Mouse (Mus musculus): Measurements from ENCODE around the gene Ggt1.

DNA sequence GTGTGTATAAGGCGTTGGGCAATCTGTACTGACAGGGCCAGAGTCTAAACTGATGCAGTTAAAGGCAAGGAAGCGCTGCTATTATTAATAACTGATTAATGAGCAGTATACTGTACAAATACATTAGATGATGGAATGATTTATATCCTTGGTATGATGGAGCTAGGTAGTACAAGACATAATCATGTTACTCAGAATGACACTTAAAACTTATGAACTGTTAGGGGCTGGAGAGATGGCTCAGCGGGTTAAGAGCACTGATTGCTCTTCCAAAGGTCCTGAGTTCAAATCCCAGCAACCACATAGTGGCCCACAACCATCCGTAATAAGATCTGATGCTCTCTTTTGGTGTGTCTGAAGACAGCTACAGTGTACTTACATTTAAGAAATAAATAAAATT, 45.8 kb downstream of the Ggt1 start:
- no peak for TF ChIP-seq CTCF (IDR thresholded peaks at IDR 0.05; ENCODE audit: insufficient read depth, low read length)
- TF ChIP-seq POLR2A (IDR thresholded peaks at IDR 0.05; ENCODE audit: borderline replicate concordance, extremely low read depth, low read depth, low read length), result no peak
